Mouse (Mus musculus) ES-E14 (cell line): ENCODE measurements around the gene Dync1i1. TPM values are rescaled to one million over a fixed set of nuclear protein-coding genes. Genes with fewer than 3 reads are reported as not detected.

Source experiments
- DNase-seq: peaks from one replicate; pipeline ENCODE4 v3.0.0-alpha.2; 2013; ENCODE audit warnings: low read depth, low spot score
- H3K27ac ChIP-seq: 2 replicates; pipeline ENCODE4 v1.5.1; 2012; ENCODE audit warnings: low read depth, mild to moderate bottlenecking, low read length, moderate library complexity, mixed read lengths; ENCODE audit not compliant: poor library complexity, insufficient read depth, severe bottlenecking
- H3K36me3 ChIP-seq: 2 replicates; pipeline ENCODE4 v1.6.1; 2012; ENCODE audit warnings: mild to moderate bottlenecking, low read length, moderate library complexity, mixed read lengths; ENCODE audit not compliant: control insufficient read depth, poor library complexity, insufficient read depth, severe bottlenecking
- H3K4me1 ChIP-seq, 2 experiments: fragments of 150-350 bp in 1 of 2; sonication (generic) in 1 of 2; 2 replicates each; pipeline ENCODE4 v1.6.1; 2012; ENCODE audit warnings: low read length in 2 of 2, mild to moderate bottlenecking in 1 of 2, mixed read lengths in 1 of 2; ENCODE audit not compliant: control insufficient read depth in 2 of 2, insufficient read depth in 2 of 2, poor library complexity in 1 of 2
- H3K4me3 ChIP-seq, 2 experiments: fragments of 150-350 bp in 1 of 2; sonication (generic) in 1 of 2; 2 replicates each; pipeline ENCODE4 v1.5.1; 2012; ENCODE audit warnings: low read length in 2 of 2, low read depth in 1 of 2, mild to moderate bottlenecking in 1 of 2, mixed read lengths in 1 of 2; ENCODE audit not compliant: insufficient read depth in 1 of 2, poor library complexity in 1 of 2, severe bottlenecking in 1 of 2
- H3K9ac ChIP-seq: 2 replicates; pipeline ENCODE4 v1.6.1; 2012; ENCODE audit warnings: low read depth, mild to moderate bottlenecking, low read length, mixed read lengths; ENCODE audit not compliant: poor library complexity, insufficient read depth, severe bottlenecking
- H3K9me3 ChIP-seq: fragments of 150-350 bp; sonication (generic); 2 replicates; pipeline ENCODE4 v1.6.1; 2012; ENCODE audit warnings: low read depth, mild to moderate bottlenecking, low read length; ENCODE audit not compliant: control insufficient read depth, insufficient read depth
- CHD2 ChIP-seq: IDR thresholded peaks from 2 replicates; pipeline ENCODE4 v1.6.1; 2014; ENCODE audit warnings: mild to moderate bottlenecking, low read depth, low read length, inconsistent platforms
- HCFC1 ChIP-seq: IDR thresholded peaks from 2 replicates; pipeline ENCODE4 v1.6.1; 2012; ENCODE audit warnings: low read length, inconsistent platforms, borderline replicate concordance; ENCODE audit not compliant: insufficient read depth
- MAFK ChIP-seq: IDR thresholded peaks from 2 replicates; pipeline ENCODE4 v1.6.1; 2014; ENCODE audit warnings: mild to moderate bottlenecking, low read depth, low read length, inconsistent platforms; ENCODE audit not compliant: insufficient read depth
- ZC3H11A ChIP-seq: IDR thresholded peaks from 2 replicates; pipeline ENCODE4 v1.6.1; 2012; ENCODE audit warnings: low read depth, mild to moderate bottlenecking, inconsistent platforms, low read length, borderline replicate concordance
- ZNF384 ChIP-seq: IDR thresholded peaks from 2 replicates; pipeline ENCODE4 v1.6.1; 2012; ENCODE audit warnings: low read depth, low read length, inconsistent platforms
- in situ Hi-C, 2 experiments: fragments of 600-800 bp; cut with MboI; formaldehyde crosslinking; loops; one replicate each; pipeline ENCODE4 v1.15.1; 2025; ENCODE audit warnings: low sequenced_read_pairs in 2 of 2, inconsistent platforms in 1 of 2; ENCODE audit not compliant: unreplicated experiment in 2 of 2
- total RNA-seq: library from RNA; depleted of rRNA; stranded (reverse); fragments of 300-350 nt; gene quantifications from 2 replicates; pipeline ENCODE4 v1.2.3, GENCODE M21; 2012

The Dync1i1 gene
- total RNA-seq, 1 experiment, result 0.71 TPM

DNA sequence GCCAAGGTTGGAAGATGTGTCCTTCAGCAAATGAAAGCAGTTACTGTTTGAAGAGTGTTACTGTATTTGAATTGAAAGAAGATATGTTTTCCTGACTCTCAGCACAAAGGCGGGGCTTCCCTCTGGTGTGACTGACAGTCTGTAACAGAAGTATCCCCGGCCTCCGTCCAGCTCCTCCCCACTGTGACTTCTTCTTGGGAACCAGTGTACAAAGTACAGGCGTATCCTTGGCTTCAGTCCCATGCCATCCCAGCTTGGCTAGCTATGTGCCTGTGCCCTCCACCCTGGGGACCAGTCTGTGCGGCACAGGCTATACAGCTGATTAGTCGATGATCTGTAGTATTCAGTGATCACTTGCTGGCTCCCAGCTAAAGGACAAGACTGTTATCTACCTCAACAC, 163.9 kb downstream of the Dync1i1 start:
- no peak overlapping the region for H3K9ac ChIP-seq
- DNase-seq, result no peak
- in situ Hi-C loops, result no loop called here
- no peak overlapping the region for H3K27ac ChIP-seq
- no peaks in the 10 kb centered on the region for H3K36me3 ChIP-seq
- no peaks in the 10 kb centered on the region for H3K4me1 ChIP-seq
- H3K4me3 ChIP-seq, result no peak overlapping the region
- no peaks in the 10 kb centered on the region for H3K9me3 ChIP-seq
- no peak for TF ChIP-seq CHD2
- TF ChIP-seq ZNF384, result no peak
- TF ChIP-seq ZC3H11A, result no peak
- TF ChIP-seq MAFK, result no peak
- TF ChIP-seq HCFC1, result no peak

DNA sequence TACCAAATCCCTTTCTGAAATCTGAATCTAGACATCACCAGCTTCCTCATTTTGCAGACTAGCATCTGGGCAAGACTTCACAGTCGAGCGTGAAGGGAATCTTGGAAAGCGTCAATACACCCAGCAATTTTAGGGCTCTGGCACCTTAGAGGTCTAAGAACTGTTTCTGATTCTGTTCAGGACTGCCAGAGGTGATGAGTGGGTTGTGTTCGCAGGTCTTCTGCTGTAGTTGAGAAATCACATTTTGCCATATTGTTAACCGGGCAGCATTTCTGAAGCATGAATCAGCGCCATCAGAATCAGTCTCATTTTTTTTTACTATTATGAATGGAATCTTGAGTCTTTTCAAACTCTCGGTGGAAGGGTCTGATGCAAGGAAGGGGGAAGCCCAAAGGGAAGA, 185.9 kb downstream of the Dync1i1 start:
- no peak for DNase-seq
- Histone ChIP-seq H3K36me3 (no peaks in the 10 kb centered on the region), H3K4me1 (no peaks in the 10 kb centered on the region), H3K4me3 (no peak overlapping the region), H3K9ac (no peak overlapping the region), H3K9me3 (no peaks in the 10 kb centered on the region), H3K27ac (no peak overlapping the region)
- TF ChIP-seq MAFK (no peak), ZC3H11A (no peak), CHD2 (no peak), HCFC1 (no peak), ZNF384 (no peak)
- in situ Hi-C loops, result no loop called here

- in situ Hi-C loops, result no loop called here
- no peaks in the 10 kb centered on the region for H3K36me3 ChIP-seq
- no peaks in the 10 kb centered on the region for H3K4me1 ChIP-seq
- no peak for DNase-seq
- no peaks in the 10 kb centered on the region for H3K9me3 ChIP-seq
- no peak overlapping the region for H3K27ac ChIP-seq
- H3K9ac ChIP-seq, result no peak overlapping the region
- no peak for TF ChIP-seq ZNF384
- TF ChIP-seq CHD2, result no peak
- no peak for TF ChIP-seq HCFC1
- no peak for TF ChIP-seq ZC3H11A
- no peak for TF ChIP-seq MAFK
- H3K4me3 ChIP-seq, result no peak overlapping the region
These were observed 189.6 kb downstream of the Dync1i1 start for GRCm38 (mm10) chr6:5915028-5915427.

- Histone ChIP-seq H3K9me3 (no peaks in the 10 kb centered on the region), H3K4me1 (no peaks in the 10 kb centered on the region), H3K36me3 (no peaks in the 10 kb centered on the region), H3K4me3 (no peak overlapping the region), H3K9ac (no peak overlapping the region), H3K27ac (no peak overlapping the region)
- TF ChIP-seq HCFC1 (no peak), ZNF384 (no peak), ZC3H11A (no peak), MAFK (no peak)
- DNase-seq, result no peak
- in situ Hi-C loops, result no loop called here
These were observed 195.2 kb downstream of the Dync1i1 start for GRCm38 (mm10) chr6:5920670-5921069.

DNA sequence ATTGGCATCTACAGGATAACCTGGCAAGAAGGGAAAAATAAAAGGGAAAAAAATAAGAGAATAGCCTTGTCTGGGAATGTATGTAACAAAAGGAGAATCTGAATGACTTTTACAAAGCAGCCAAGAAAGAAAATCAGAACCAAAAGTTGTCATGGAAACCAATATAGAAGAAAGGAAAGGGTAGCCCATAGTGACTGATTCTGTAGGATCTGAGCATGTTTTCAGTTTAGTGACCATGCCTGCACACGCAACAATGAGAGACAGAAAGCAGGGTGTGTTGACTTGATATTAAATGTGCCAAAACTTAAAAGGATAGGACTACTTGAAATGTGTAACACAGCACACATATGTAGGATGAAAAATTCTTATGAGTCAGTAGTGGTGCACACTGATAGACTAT, 197.2 kb downstream of the Dync1i1 start:
- TF ChIP-seq ZNF384 (no peak), ZC3H11A (no peak), MAFK (no peak), CHD2 (no peak), HCFC1 (no peak)
- no peak overlapping the region for H3K9ac ChIP-seq
- no peak for DNase-seq

More for the DNA sequence above, 197.2 kb downstream of the Dync1i1 start:
- Histone ChIP-seq H3K27ac (no peak overlapping the region), H3K9me3 (no peaks in the 10 kb centered on the region), H3K4me1 (no peaks in the 10 kb centered on the region), H3K36me3 (no peaks in the 10 kb centered on the region), H3K4me3 (no peak overlapping the region)
- in situ Hi-C loops, result no loop called here
